Mouse (Mus musculus) retina, adult 2 months (tissue): ENCODE data around the gene Rmdn2.
A peak's percentile ranks its signal among the peaks of the same experiment; 100 is the strongest.

ENCODE experiments used
- DNase-seq: peaks from one replicate; pipeline ENCODE4 v3.0.0-alpha.2; 2012; ENCODE audit warnings: low read depth, low spot score

Rmdn2 gene

GRCm38 (mm10) chr17:79615897-79616296, 4.2 kb downstream of the Rmdn2 start:
- DNase-seq, result no peak

GRCm38 (mm10) chr17:79616621-79617020, 5.0 kb downstream of the Rmdn2 start:
- DNase-seq, result no peak

GRCm38 (mm10) chr17:79618455-79618854, 6.8 kb downstream of the Rmdn2 start:
- no peak for DNase-seq

- no peak for DNase-seq
Observed at GRCm38 (mm10) chr17:79618984-79619383, 7.3 kb downstream of the Rmdn2 start.

- DNase-seq, result no peak
Observed at GRCm38 (mm10) chr17:79622050-79622449, 10.4 kb downstream of the Rmdn2 start.

GRCm38 (mm10) chr17:79622574-79622973, 10.9 kb downstream of the Rmdn2 start:
- DNase-seq, result no peak

GRCm38 (mm10) chr17:79623841-79624240, 12.2 kb downstream of the Rmdn2 start:
- DNase-seq, result no peak

- DNase-seq, result no peak
Observed at GRCm38 (mm10) chr17:79626241-79626816, 14.7 kb downstream of the Rmdn2 start.

GRCm38 (mm10) chr17:79649893-79650292, 38.2 kb downstream of the Rmdn2 start:
- DNase-seq, result no peak

- DNase-seq, result no peak
Observed at GRCm38 (mm10) chr17:79650297-79650696, 38.6 kb downstream of the Rmdn2 start.

GRCm38 (mm10) chr17:79653171-79653570, 41.5 kb downstream of the Rmdn2 start:
- DNase-seq, result no peak

GRCm38 (mm10) chr17:79654187-79654586, 42.5 kb downstream of the Rmdn2 start:
- DNase-seq, result no peak

GRCm38 (mm10) chr17:79657785-79658184, 46.1 kb downstream of the Rmdn2 start:
- no peak for DNase-seq

- DNase-seq, result no peak
Observed at GRCm38 (mm10) chr17:79658452-79658851, 46.8 kb downstream of the Rmdn2 start.

GRCm38 (mm10) chr17:79658863-79659262, 47.2 kb downstream of the Rmdn2 start:
- no peak for DNase-seq

- peak; percentile 36 for DNase-seq
Observed at GRCm38 (mm10) chr17:79661387-79661786, 49.7 kb downstream of the Rmdn2 start.

GRCm38 (mm10) chr17:79661848-79662247, 50.2 kb downstream of the Rmdn2 start:
- DNase-seq, result no peak

- peak; percentile 37 for DNase-seq
Observed at GRCm38 (mm10) chr17:79663393-79664105, 51.9 kb downstream of the Rmdn2 start.

GRCm38 (mm10) chr17:79664106-79664417, 52.4 kb downstream of the Rmdn2 start:
- DNase-seq, result no peak

- DNase-seq, result no peak
Observed at GRCm38 (mm10) chr17:79670837-79671236, 59.2 kb downstream of the Rmdn2 start.

- DNase-seq, result no peak
Observed at GRCm38 (mm10) chr17:79695106-79695505, 83.4 kb downstream of the Rmdn2 start.

GRCm38 (mm10) chr17:79695541-79695940, 83.9 kb downstream of the Rmdn2 start:
- DNase-seq, result no peak

- no peak for DNase-seq
Observed at GRCm38 (mm10) chr17:79699197-79699596, 87.5 kb downstream of the Rmdn2 start.

- no peak for DNase-seq
Observed at GRCm38 (mm10) chr17:79700871-79701270, 89.2 kb downstream of the Rmdn2 start.
